Mouse (Mus musculus) hindbrain, embryonic 14.5 days (tissue): Measurements from ENCODE around the gene Igdcc3. TPM values are rescaled to one million over a fixed set of nuclear protein-coding genes. Genes with fewer than 3 reads are reported as not detected.

Source experiments
- ATAC-seq: fragments of 200-750 bp; cut with Nextera tagmentation; 2 replicates; pipeline ENCODE4 v1.8.0; 2017; ENCODE audit warnings: moderate number of reproducible peaks, mild to moderate bottlenecking, moderate TSS enrichment, moderate library complexity; ENCODE audit not compliant: low FRiP score
- DNase-seq: peaks from one replicate; pipeline ENCODE4 v3.0.0-alpha.2; 2015; ENCODE audit warnings: low spot score
- H3K27ac ChIP-seq: fragments of 300-500 bp; sonication (generic); 2 replicates; pipeline ENCODE4 v1.5.1; 2014; ENCODE audit warnings: mild to moderate bottlenecking, moderate library complexity
- H3K27me3 ChIP-seq: fragments of 300-500 bp; sonication (generic); 2 replicates; pipeline ENCODE4 v1.6.1; 2014; ENCODE audit warnings: mild to moderate bottlenecking, low read length, mixed read lengths; ENCODE audit not compliant: control insufficient read depth, insufficient read depth
- H3K36me3 ChIP-seq: fragments of 300-500 bp; sonication (generic); replicated peaks from 2 replicates; pipeline ENCODE4 v1.6.1; 2014; ENCODE audit not compliant: control insufficient read depth, insufficient read depth
- H3K4me1 ChIP-seq: fragments of 300-500 bp; sonication (generic); replicated peaks from 2 replicates; pipeline ENCODE4 v1.6.1; 2014; ENCODE audit warnings: antibody characterized with exemption, low read length, mixed read lengths; ENCODE audit not compliant: control insufficient read depth, insufficient read depth
- H3K4me2 ChIP-seq: fragments of 300-500 bp; sonication (generic); replicated peaks from 2 replicates; pipeline ENCODE4 v1.6.1; 2014; ENCODE audit warnings: mild to moderate bottlenecking, moderate library complexity
- H3K4me3 ChIP-seq: fragments of 300-500 bp; sonication (generic); replicated peaks from 2 replicates; pipeline ENCODE4 v1.5.1; 2014; ENCODE audit warnings: mild to moderate bottlenecking, low read length
- H3K9ac ChIP-seq: fragments of 300-500 bp; sonication (generic); 2 replicates; pipeline ENCODE4 v1.6.1; 2014
- H3K9me3 ChIP-seq: fragments of 300-500 bp; sonication (generic); 2 replicates; pipeline ENCODE4 v1.6.1; 2016; ENCODE audit warnings: low read length; ENCODE audit not compliant: control insufficient read depth
- WGBS: fragments of 180-500 bp; shearing (Covaris S2); extraction: QIAGEN DNeasy Blood & Tissue Kit; methylation state at CpG from one replicate; pipeline ENCODE4 v1.1.7; 2014; 5-methylcytosine and 5-hydroxymethylcytosine counted together
- polyA plus RNA-seq: library from polyadenylated mRNA; unstranded; fragments of >200 nt; fragmentation: Nextera tagmentation; extraction: Ambion mirVana; gene quantifications from 2 replicates; pipeline ENCODE4 v1.2.1, GENCODE M21; 2014

The Igdcc3 gene
- polyA plus RNA-seq, 1 experiment from 2014 or later, result 10.5 TPM

- Histone ChIP-seq H3K27ac (peak overlapping the region; percentile 77), H3K27me3 (no peaks in the 10 kb centered on the region), H3K36me3 (peaks cover 9% of the 10 kb centered on the region), H3K9ac (peak overlapping the region; percentile 39), H3K9me3 (no peaks in the 10 kb centered on the region), H3K4me2 (0 out of 2 replicates have a peak overlapping the region, but pooled peaks have one; percentile 6), H3K4me3 (no peak overlapping the region), H3K4me1 (peaks cover 46% of the 10 kb centered on the region)
- ATAC-seq (0 out of 2 replicates have a peak, but pooled peaks have one; percentile 56), DNase-seq (no peak)
- WGBS, result 23% methylated on average over 6 of the region's 6 CpGs
Measured at GRCm38 (mm10) chr9:65152711-65153330, 11.8 kb downstream of the Igdcc3 start.

- Histone ChIP-seq H3K36me3 (peaks cover 9% of the 10 kb centered on the region), H3K4me3 (no peak overlapping the region), H3K27me3 (no peaks in the 10 kb centered on the region), H3K4me2 (0 out of 2 replicates have a peak overlapping the region, but pooled peaks have one; percentile 6), H3K4me1 (peaks cover 48% of the 10 kb centered on the region), H3K9ac (peak overlapping the region; percentile 39; the same call in 1 of the 2 replicates), H3K27ac (peak overlapping the region; percentile 77), H3K9me3 (no peaks in the 10 kb centered on the region)
- ATAC-seq (peak; percentile 72; the same call in 1 of the 2 replicates), DNase-seq (no peak)
- WGBS, result 1% methylated on average over 5 of the region's 5 CpGs
Measured at GRCm38 (mm10) chr9:65153331-65153711, 12.3 kb downstream of the Igdcc3 start.

- Histone ChIP-seq H3K9ac (no peak overlapping the region), H3K9me3 (no peaks in the 10 kb centered on the region), H3K4me3 (no peak overlapping the region), H3K27me3 (no peaks in the 10 kb centered on the region), H3K36me3 (no peaks in the 10 kb centered on the region; the same call in none of the 2 replicates), H3K4me1 (peaks cover 48% of the 10 kb centered on the region), H3K27ac (0 out of 2 replicates have a peak overlapping the region, but pooled peaks have one; percentile 77), H3K4me2 (no peak overlapping the region)
- ATAC-seq (no peak), DNase-seq (no peak)
- 62% methylated on average over 9 of the region's 9 CpGs for WGBS
Measured at GRCm38 (mm10) chr9:65154692-65155455, 13.9 kb downstream of the Igdcc3 start.

- Histone ChIP-seq H3K27me3 (no peaks in the 10 kb centered on the region), H3K4me3 (no peak overlapping the region), H3K27ac (peak overlapping the region; percentile 52), H3K36me3 (no peaks in the 10 kb centered on the region; the same call in 1 of the 2 replicates), H3K4me1 (peaks cover 58% of the 10 kb centered on the region), H3K9ac (peak overlapping the region; percentile 39; the same call in 1 of the 2 replicates), H3K9me3 (no peaks in the 10 kb centered on the region), H3K4me2 (peak overlapping the region; percentile 35)
- 5% methylated on average over 8 of the region's 8 CpGs for WGBS
- DNase-seq, result no peak
- ATAC-seq, result peak; percentile 35; the same call in 1 of the 2 replicates
Measured at GRCm38 (mm10) chr9:65156604-65157003, 15.6 kb downstream of the Igdcc3 start.

GRCm38 (mm10) chr9:65157631-65158030 is 16.6 kb downstream of the Igdcc3 start:
- Histone ChIP-seq H3K9me3 (no peaks in the 10 kb centered on the region), H3K4me1 (peaks cover 66% of the 10 kb centered on the region), H3K27me3 (no peaks in the 10 kb centered on the region), H3K9ac (no peak overlapping the region), H3K36me3 (no peaks in the 10 kb centered on the region; the same call in 1 of the 2 replicates), H3K4me2 (no peak overlapping the region), H3K27ac (no peak overlapping the region), H3K4me3 (no peak overlapping the region)
- no peak for ATAC-seq
- no peak for DNase-seq
- WGBS, result 54% methylated on average over 6 of the region's 6 CpGs

- ATAC-seq, result no peak
- H3K4me1 ChIP-seq, result peaks cover 48% of the 10 kb centered on the region
- no peaks in the 10 kb centered on the region for H3K27me3 ChIP-seq
- no peaks in the 10 kb centered on the region for H3K9me3 ChIP-seq
- H3K27ac ChIP-seq, result no peak overlapping the region
- no peak overlapping the region for H3K4me2 ChIP-seq
- H3K4me3 ChIP-seq, result no peak overlapping the region
- WGBS, result 17% methylated on average over 4 of the region's 4 CpGs
- no peaks in the 10 kb centered on the region for H3K36me3 ChIP-seq
- DNase-seq, result no peak
- H3K9ac ChIP-seq, result 0 out of 2 replicates have a peak overlapping the region, but pooled peaks have one; percentile 14
Measured at GRCm38 (mm10) chr9:65161188-65161587, 20.2 kb downstream of the Igdcc3 start.

- Histone ChIP-seq H3K4me3 (no peak overlapping the region), H3K27ac (peak overlapping the region; percentile 83), H3K4me2 (peak overlapping the region; percentile 88), H3K36me3 (no peaks in the 10 kb centered on the region), H3K9me3 (no peaks in the 10 kb centered on the region), H3K4me1 (peaks cover 41% of the 10 kb centered on the region), H3K9ac (no peak overlapping the region), H3K27me3 (no peaks in the 10 kb centered on the region)
- no peak for DNase-seq
- ATAC-seq, result no peak
- 9% methylated on average over 8 of the region's 8 CpGs for WGBS
Measured at GRCm38 (mm10) chr9:65161881-65162280, 20.9 kb downstream of the Igdcc3 start.

- Histone ChIP-seq H3K36me3 (no peaks in the 10 kb centered on the region), H3K9me3 (no peaks in the 10 kb centered on the region), H3K27ac (peak overlapping the region; percentile 83), H3K4me2 (peak overlapping the region; percentile 88), H3K4me1 (peaks cover 31% of the 10 kb centered on the region), H3K9ac (peak overlapping the region; percentile 65), H3K4me3 (peak overlapping the region; percentile 41), H3K27me3 (no peaks in the 10 kb centered on the region)
- 2% methylated on average over 58 of the region's 69 CpGs for WGBS
- ATAC-seq (peak; percentile 90), DNase-seq (peak; percentile 62)
Measured at GRCm38 (mm10) chr9:65162711-65163639, 22.0 kb downstream of the Igdcc3 start.
